Mouse (Mus musculus): ENCODE data around the gene Cacna1e.

Cacna1e gene

GRCm38 (mm10) chr1:154784862-154785261 is 99.4 kb downstream of the Cacna1e start:
- DNase-seq (ENCODE audit: low read depth, low spot score): no peak

- DNase-seq (ENCODE audit: low read depth, low spot score): no peak
Observed at GRCm38 (mm10) chr1:154783521-154783920, 100.8 kb downstream of the Cacna1e start.

GRCm38 (mm10) chr1:154779908-154780514 is 104.3 kb downstream of the Cacna1e start:
- no peak for DNase-seq (ENCODE audit: low read depth, low spot score)

GRCm38 (mm10) chr1:154776344-154776743 is 108.0 kb downstream of the Cacna1e start:
- DNase-seq (ENCODE audit: low read depth, low spot score): no peak

GRCm38 (mm10) chr1:154774468-154774867 is 109.8 kb downstream of the Cacna1e start:
- DNase-seq (ENCODE audit: low read depth, low spot score): no peak

GRCm38 (mm10) chr1:154771111-154771510 is 113.2 kb downstream of the Cacna1e start:
- DNase-seq (ENCODE audit: low read depth, low spot score): no peak

- DNase-seq (ENCODE audit: low read depth, low spot score): no peak
Observed at GRCm38 (mm10) chr1:154770542-154770941, 113.8 kb downstream of the Cacna1e start.

GRCm38 (mm10) chr1:154763132-154763531 is 121.2 kb downstream of the Cacna1e start:
- no peak for DNase-seq (ENCODE audit: low read depth, low spot score)

- DNase-seq (ENCODE audit: low read depth, low spot score): no peak
Observed at GRCm38 (mm10) chr1:154752081-154752480, 132.2 kb downstream of the Cacna1e start.

- DNase-seq (ENCODE audit: low read depth, low spot score): no peak
Observed at GRCm38 (mm10) chr1:154748531-154748930, 135.8 kb downstream of the Cacna1e start.

- no peak for DNase-seq (ENCODE audit: low read depth, low spot score)
Observed at GRCm38 (mm10) chr1:154745241-154745640, 139.1 kb downstream of the Cacna1e start.

- no peak for DNase-seq (ENCODE audit: low read depth, low spot score)
Observed at GRCm38 (mm10) chr1:154730411-154730961, 153.8 kb downstream of the Cacna1e start.

GRCm38 (mm10) chr1:154729269-154729980 is 154.9 kb downstream of the Cacna1e start:
- DNase-seq (ENCODE audit: low read depth, low spot score): peak; percentile 15

- no peak for DNase-seq (ENCODE audit: low read depth, low spot score)
Observed at GRCm38 (mm10) chr1:154728682-154729081, 155.6 kb downstream of the Cacna1e start.

- no peak for DNase-seq (ENCODE audit: low read depth, low spot score)
Observed at GRCm38 (mm10) chr1:154727696-154728095, 156.6 kb downstream of the Cacna1e start.

GRCm38 (mm10) chr1:154726361-154727161 is 157.7 kb downstream of the Cacna1e start:
- no peak for DNase-seq (ENCODE audit: low read depth, low spot score)

GRCm38 (mm10) chr1:154725356-154726320 is 158.7 kb downstream of the Cacna1e start:
- DNase-seq (ENCODE audit: low read depth, low spot score): no peak

GRCm38 (mm10) chr1:154723537-154724286 is 160.6 kb downstream of the Cacna1e start:
- no peak for DNase-seq (ENCODE audit: low read depth, low spot score)

GRCm38 (mm10) chr1:154723078-154723477 is 161.2 kb downstream of the Cacna1e start:
- no peak for DNase-seq (ENCODE audit: low read depth, low spot score)

- no peak for DNase-seq (ENCODE audit: low read depth, low spot score)
Observed at GRCm38 (mm10) chr1:154715596-154715995, 168.7 kb downstream of the Cacna1e start.
